Mouse (Mus musculus): Measurements from ENCODE around the gene Cbr2. TPM values are rescaled to one million over a fixed set of nuclear protein-coding genes. Genes with fewer than 3 reads are reported as not detected.
"Not testable (repeated sequence)": the region's sequence is repeated elsewhere in the genome, so short reads cannot be mapped to it uniquely, and the experiment has no call there.

Gene Cbr2
- polyA plus RNA-seq, 2 experiments: 0.20 TPM; not detected in 1

- H3K4me1 ChIP-seq (replicated peaks; ENCODE audit: control insufficient read depth in 2 of 2, insufficient read depth in 2 of 2, low read length in 1 of 2): peaks cover 0 to under 1% of the 10 kb centered on the region in 2 experiments; a peak in 2 of 4 replicates
- H3K9ac ChIP-seq (replicated peaks): no peak overlapping the region
- H3K27ac ChIP-seq: no peak overlapping the region
- no peak for TF ChIP-seq CTCF (IDR thresholded peaks at IDR 0.05; ENCODE audit: low read depth)
- TF ChIP-seq EP300 (IDR thresholded peaks at IDR 0.05; ENCODE audit: low read depth): no peak
- no peak for DNase-seq (ENCODE audit: low read depth in 3 of 3, low spot score in 3 of 3)
- H3K9me3 ChIP-seq (ENCODE audit: control insufficient read depth, low read length): no peaks in the 10 kb centered on the region
- H3K27me3 ChIP-seq (ENCODE audit: control insufficient read depth, insufficient read depth, low read length): no peaks in the 10 kb centered on the region
- WGBS (ENCODE audit: insufficient replicate concordance): 68% methylated on average over 7 of the region's 7 CpGs
- H3K36me3 ChIP-seq (replicated peaks; ENCODE audit: control insufficient read depth, insufficient read depth, low read depth): no peaks in the 10 kb centered on the region
- ATAC-seq (ENCODE audit: insufficient read depth): no peak
- H3K4me3 ChIP-seq (ENCODE audit: insufficient read depth in 1 of 2, low read depth in 2 of 2, low read length in 2 of 2): no peak overlapping the region
- no peak overlapping the region for H3K4me2 ChIP-seq (ENCODE audit: low read depth)
Measured at GRCm38 (mm10) chr11:120773463-120774190, 41.7 kb upstream of the Cbr2 start.

GRCm38 (mm10) chr11:120772749-120773148, 40.8 kb upstream of the Cbr2 start:
- 69% methylated on average over 3 of the region's 3 CpGs for WGBS (ENCODE audit: insufficient replicate concordance)
- no peaks in the 10 kb centered on the region for H3K27me3 ChIP-seq (ENCODE audit: control insufficient read depth, insufficient read depth, low read length)
- no peaks in the 10 kb centered on the region for H3K36me3 ChIP-seq (replicated peaks; ENCODE audit: control insufficient read depth, insufficient read depth, low read depth)
- no peaks in the 10 kb centered on the region for H3K9me3 ChIP-seq (ENCODE audit: control insufficient read depth, low read length)
- TF ChIP-seq CTCF (IDR thresholded peaks at IDR 0.05; ENCODE audit: low read depth) (no peak), EP300 (IDR thresholded peaks at IDR 0.05; ENCODE audit: low read depth) (no peak)
- no peak overlapping the region for H3K27ac ChIP-seq
- DNase-seq (ENCODE audit: low read depth in 3 of 3, low spot score in 3 of 3) (no peak), ATAC-seq (ENCODE audit: insufficient read depth) (no peak)
- no peak overlapping the region for H3K4me3 ChIP-seq (ENCODE audit: insufficient read depth in 1 of 2, low read depth in 2 of 2, low read length in 2 of 2)
- no peak overlapping the region for H3K9ac ChIP-seq (replicated peaks)
- H3K4me1 ChIP-seq (replicated peaks; ENCODE audit: control insufficient read depth in 2 of 2, insufficient read depth in 2 of 2, low read length in 1 of 2): peaks cover 0 to 3% of the 10 kb centered on the region in 2 experiments; a peak in 2 of 4 replicates
- H3K4me2 ChIP-seq (ENCODE audit: low read depth): no peak overlapping the region

- H3K27me3 ChIP-seq (ENCODE audit: control insufficient read depth, insufficient read depth, low read length): no peaks in the 10 kb centered on the region
- no peak overlapping the region for H3K4me2 ChIP-seq (ENCODE audit: low read depth)
- no peak overlapping the region for H3K9ac ChIP-seq (replicated peaks)
- 71% methylated on average over 1 of the region's 1 CpGs for WGBS (ENCODE audit: insufficient replicate concordance)
- DNase-seq (ENCODE audit: low read depth in 3 of 3, low spot score in 3 of 3) (no peak), ATAC-seq (ENCODE audit: insufficient read depth) (no peak)
- H3K36me3 ChIP-seq (replicated peaks; ENCODE audit: control insufficient read depth, insufficient read depth, low read depth): no peaks in the 10 kb centered on the region
- no peak for TF ChIP-seq CTCF (IDR thresholded peaks at IDR 0.05; ENCODE audit: low read depth)
- TF ChIP-seq EP300 (IDR thresholded peaks at IDR 0.05; ENCODE audit: low read depth): no peak
- no peaks in the 10 kb centered on the region for H3K9me3 ChIP-seq (ENCODE audit: control insufficient read depth, low read length)
- H3K4me3 ChIP-seq (ENCODE audit: insufficient read depth in 1 of 2, low read depth in 2 of 2, low read length in 2 of 2): no peak overlapping the region
- peaks cover 0 to 3% of the 10 kb centered on the region in 2 experiments; a peak in 2 of 4 replicates for H3K4me1 ChIP-seq (replicated peaks; ENCODE audit: control insufficient read depth in 2 of 2, insufficient read depth in 2 of 2, low read length in 1 of 2)
- H3K27ac ChIP-seq: no peak overlapping the region
Measured at GRCm38 (mm10) chr11:120768206-120768605, 36.3 kb upstream of the Cbr2 start.

GRCm38 (mm10) chr11:120767023-120767422, 35.1 kb upstream of the Cbr2 start:
- H3K4me1 ChIP-seq (replicated peaks; ENCODE audit: control insufficient read depth in 2 of 2, insufficient read depth in 2 of 2, low read length in 1 of 2); H3K9me3 ChIP-seq (ENCODE audit: control insufficient read depth, low read length); H3K36me3 ChIP-seq (replicated peaks; ENCODE audit: control insufficient read depth, insufficient read depth, low read depth); H3K4me2 ChIP-seq (ENCODE audit: low read depth); ATAC-seq (ENCODE audit: insufficient read depth); H3K27ac ChIP-seq; H3K27me3 ChIP-seq (ENCODE audit: control insufficient read depth, insufficient read depth, low read length); DNase-seq (ENCODE audit: low read depth in 3 of 3, low spot score in 3 of 3); H3K4me3 ChIP-seq (ENCODE audit: insufficient read depth in 1 of 2, low read depth in 2 of 2, low read length in 2 of 2); H3K9ac ChIP-seq (replicated peaks): not testable (repeated sequence)
- 7% methylated on average over 5 of the region's 7 CpGs for WGBS (ENCODE audit: insufficient replicate concordance)

- not testable (repeated sequence) for H3K9me3 ChIP-seq (ENCODE audit: control insufficient read depth, low read length); H3K4me3 ChIP-seq (ENCODE audit: insufficient read depth in 1 of 2, low read depth in 2 of 2, low read length in 2 of 2); H3K36me3 ChIP-seq (replicated peaks; ENCODE audit: control insufficient read depth, insufficient read depth, low read depth); H3K27me3 ChIP-seq (ENCODE audit: control insufficient read depth, insufficient read depth, low read length); ATAC-seq (ENCODE audit: insufficient read depth); H3K4me1 ChIP-seq (replicated peaks; ENCODE audit: control insufficient read depth in 2 of 2, insufficient read depth in 2 of 2, low read length in 1 of 2); H3K27ac ChIP-seq; H3K9ac ChIP-seq (replicated peaks); H3K4me2 ChIP-seq (ENCODE audit: low read depth); DNase-seq (ENCODE audit: low read depth in 3 of 3, low spot score in 3 of 3)
- WGBS (ENCODE audit: insufficient replicate concordance): 10% methylated on average over 5 of the region's 23 CpGs
Measured at GRCm38 (mm10) chr11:120763121-120763999, 31.4 kb upstream of the Cbr2 start.

- not testable (repeated sequence) for H3K27me3 ChIP-seq (ENCODE audit: control insufficient read depth, insufficient read depth, low read length); ATAC-seq (ENCODE audit: insufficient read depth); H3K36me3 ChIP-seq (replicated peaks; ENCODE audit: control insufficient read depth, insufficient read depth, low read depth); H3K9ac ChIP-seq (replicated peaks); H3K27ac ChIP-seq; H3K9me3 ChIP-seq (ENCODE audit: control insufficient read depth, low read length); H3K4me2 ChIP-seq (ENCODE audit: low read depth); H3K4me3 ChIP-seq (ENCODE audit: insufficient read depth in 1 of 2, low read depth in 2 of 2, low read length in 2 of 2); H3K4me1 ChIP-seq (replicated peaks; ENCODE audit: control insufficient read depth in 2 of 2, insufficient read depth in 2 of 2, low read length in 1 of 2); DNase-seq (ENCODE audit: low read depth in 3 of 3, low spot score in 3 of 3)
- 13% methylated on average over 14 of the region's 14 CpGs for WGBS (ENCODE audit: insufficient replicate concordance)
Measured at GRCm38 (mm10) chr11:120762672-120763041, 30.7 kb upstream of the Cbr2 start, which contains the start of gene Hmga1b. TSS of gene Hmga1b (plus strand) at chr11:120762794.
